Mouse (Mus musculus) ES-E14 (cell line): ENCODE measurements around the gene Hoxb3.

Experiments
- CHD2 ChIP-seq: IDR thresholded peaks from 2 replicates; pipeline ENCODE4 v1.6.1; 2014; ENCODE audit warnings: mild to moderate bottlenecking, low read depth, low read length, inconsistent platforms
- MAFK ChIP-seq: IDR thresholded peaks from 2 replicates; pipeline ENCODE4 v1.6.1; 2014; ENCODE audit warnings: mild to moderate bottlenecking, low read depth, low read length, inconsistent platforms; ENCODE audit not compliant: insufficient read depth
- ZC3H11A ChIP-seq: IDR thresholded peaks from 2 replicates; pipeline ENCODE4 v1.6.1; 2012; ENCODE audit warnings: low read depth, mild to moderate bottlenecking, inconsistent platforms, low read length, borderline replicate concordance

- no peak for TF ChIP-seq MAFK
- no peak for TF ChIP-seq ZC3H11A
- no peak for TF ChIP-seq CHD2
These were observed 2.4 kb upstream of the Hoxb3 start for GRCm38 (mm10) chr11:96320688-96321087.
